Mouse (Mus musculus) kidney, adult 2 months (tissue): ENCODE measurements around the gene Fezf2.

Experiments
- CTCF ChIP-seq: fragments of 200-500 bp; conservative IDR thresholded peaks from 2 replicates; pipeline ENCODE4 v1.5.1; 2011; ENCODE audit warnings: low read depth, mild to moderate bottlenecking, control low read depth, low read length, moderate library complexity, mixed read lengths; ENCODE audit not compliant: insufficient read depth, insufficient read length
- POLR2A ChIP-seq: fragments of 200-500 bp; IDR thresholded peaks from one replicate; pipeline ENCODE4 v1.6.1; 2011; ENCODE audit warnings: low read depth, low read length, control low read depth

DNA sequence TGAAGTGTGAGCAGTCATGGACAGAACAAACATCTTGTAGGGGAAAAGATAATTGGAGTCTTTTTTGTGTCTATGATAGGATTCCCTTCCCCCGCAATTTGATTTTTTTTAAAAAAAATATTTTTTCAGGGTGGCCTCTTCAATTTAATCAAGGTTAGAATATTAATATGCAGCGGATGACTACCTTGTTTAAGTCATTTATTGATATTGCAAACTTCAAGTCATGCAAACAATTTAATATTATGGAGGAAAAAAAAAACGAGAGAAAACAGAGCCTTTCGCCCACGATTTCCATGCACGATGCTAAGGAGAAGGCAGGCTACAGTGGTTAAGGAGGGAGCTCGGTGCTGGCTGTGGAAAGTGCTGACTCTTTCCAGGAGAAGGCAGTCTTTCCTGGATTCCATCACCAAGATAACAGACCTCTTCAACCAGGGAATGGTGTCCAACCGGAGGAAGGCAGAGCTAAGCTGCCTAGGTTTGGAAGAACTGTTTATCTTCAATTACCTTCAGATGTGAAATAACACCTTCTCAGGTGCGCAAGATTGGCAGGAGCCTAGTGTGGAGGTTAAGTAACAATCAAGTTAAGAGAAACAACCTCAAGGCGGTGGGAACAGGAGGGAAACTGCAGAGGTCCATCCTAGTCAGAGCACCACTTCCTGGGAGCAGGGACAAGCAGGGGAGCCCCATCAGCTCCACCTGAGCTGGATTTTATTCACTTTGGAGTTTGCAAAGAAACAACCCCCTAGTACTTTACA is 9.0 kb downstream of the Fezf2 start:
- TF ChIP-seq POLR2A = no peak
- TF ChIP-seq CTCF = no peak
